Mouse (Mus musculus) neutrophil, adult 83 days (primary cell): Measurements from ENCODE around the gene Olfr867. TPM values are rescaled to one million over a fixed set of nuclear protein-coding genes. Genes with fewer than 3 reads are reported as not detected.

Experiments
- total RNA-seq, 2 experiments: library from RNA; stranded (reverse); gene quantifications; one replicate each; pipeline ENCODE4 v1.2.4; 2023

Gene Olfr867
- total RNA-seq: not detected

DNA sequence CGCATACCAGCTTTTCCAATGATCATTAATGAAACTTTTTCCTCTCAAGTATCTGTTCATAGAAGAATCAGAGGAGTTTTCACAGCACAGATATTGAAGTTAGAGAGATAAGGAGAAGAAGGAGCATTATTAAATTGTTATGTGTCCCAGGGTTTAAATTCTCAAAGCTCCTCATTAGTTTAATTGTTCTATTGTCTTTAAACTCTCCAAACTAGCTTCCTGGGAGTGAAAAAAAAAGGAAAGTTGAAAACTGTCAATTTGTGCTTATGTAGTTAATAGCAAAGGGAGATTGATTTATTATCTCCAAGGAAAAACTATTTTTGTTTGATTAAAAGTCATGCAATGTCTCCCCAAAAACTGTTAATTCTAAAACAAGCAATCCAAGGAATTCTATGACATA lies at the start of gene Olfr867:
TSS of gene Olfr867 (minus strand) at position 101 of the 400 bp plus-strand sequence.

DNA sequence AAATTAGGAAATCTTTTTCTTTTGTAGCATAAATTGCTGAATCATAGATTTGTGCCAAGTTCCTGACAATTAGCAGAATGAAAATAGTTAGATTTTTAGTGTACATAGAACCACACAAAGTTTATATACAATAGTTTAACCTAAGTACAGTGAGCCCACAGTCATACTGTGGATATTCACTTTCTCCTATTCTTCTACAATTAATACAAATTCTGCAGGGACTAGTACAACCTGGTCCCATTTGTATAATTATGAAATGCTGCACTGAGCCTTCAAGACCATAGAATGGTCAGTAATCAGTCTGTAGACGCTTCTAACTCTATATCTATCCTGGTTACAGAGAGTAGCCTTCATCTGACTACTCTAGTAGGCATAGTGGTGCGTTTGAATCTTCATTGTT lies 41.0 kb upstream of the Olfr867 start, which contains the start of gene Olfr868:
TSS of gene Olfr868 (plus strand) at position 301 of the 400 bp plus-strand sequence.

DNA sequence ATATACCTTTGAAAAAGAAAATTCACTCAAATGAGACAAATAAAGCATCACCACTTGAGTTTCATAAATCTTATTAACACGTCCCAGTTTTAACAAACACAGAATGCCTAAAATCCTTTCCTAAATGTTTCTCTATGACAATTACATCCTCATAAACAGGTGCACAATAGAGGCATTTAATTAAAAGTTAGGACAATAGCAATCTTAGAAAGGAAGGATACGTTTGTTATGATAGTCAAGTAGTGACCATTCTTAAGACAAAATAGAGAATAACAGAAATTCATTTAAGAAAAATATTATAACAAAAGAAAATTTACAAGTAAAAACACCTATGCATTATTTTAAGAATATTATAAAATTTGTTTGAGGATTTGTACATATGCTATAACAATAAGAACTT lies 29.4 kb downstream of the Olfr867 start, which contains the start of gene Olfr866:
TSS of gene Olfr866 (minus strand) at position 101 of the 400 bp plus-strand sequence.

Other genes starting within 250 kb of the Olfr867 start
- gene Olfr860, start 207.8 kb downstream of the Olfr867 start, total RNA-seq: not detected
- gene Olfr862, start 169.6 kb downstream of the Olfr867 start, total RNA-seq: not detected
- gene Olfr77, start 140.7 kb downstream of the Olfr867 start, total RNA-seq: not detected
- not detected for gene Olfr866, start 29.5 kb downstream of the Olfr867 start, total RNA-seq
- not detected for gene Olfr868, start 41.1 kb upstream of the Olfr867 start, total RNA-seq
- not detected for gene Olfr869, start 71.4 kb upstream of the Olfr867 start, total RNA-seq
- not detected for gene Olfr870, start 116.5 kb upstream of the Olfr867 start, total RNA-seq
- gene Olfr871, start 154.6 kb upstream of the Olfr867 start, total RNA-seq: not detected
- not detected for gene Olfr872, start 179.6 kb upstream of the Olfr867 start, total RNA-seq
- not detected for gene Olfr39, start 224.8 kb upstream of the Olfr867 start, total RNA-seq
- not detected for gene Olfr873, start 241.0 kb upstream of the Olfr867 start, total RNA-seq